Mouse (Mus musculus) embryonic facial prominence, embryonic 11.5 days (tissue): ENCODE measurements around the gene 6030445D17Rik. TPM values are rescaled to one million over a fixed set of nuclear protein-coding genes. Genes with fewer than 3 reads are reported as not detected.
A peak's percentile ranks its signal among the peaks of the same experiment; 100 is the strongest.

Source experiments
- ATAC-seq: fragments of 200-750 bp; cut with Nextera tagmentation; replicated peaks from 2 replicates; pipeline ENCODE4 v1.8.0; 2017; ENCODE audit warnings: low read depth; ENCODE audit not compliant: insufficient number of reproducible peaks, low FRiP score, low TSS enrichment
- DNase-seq: peaks from one replicate; pipeline ENCODE4 v3.0.0-alpha.2; 2015; ENCODE audit warnings: low spot score
- H3K27ac ChIP-seq: fragments of 300-500 bp; sonication (generic); replicated peaks from 2 replicates; pipeline ENCODE4 v1.5.1; 2014; ENCODE audit warnings: mild to moderate bottlenecking, low read depth, low read length, control low read depth
- H3K27me3 ChIP-seq: fragments of 300-500 bp; sonication (generic); 2 replicates; pipeline ENCODE4 v1.6.1; 2014; ENCODE audit warnings: mild to moderate bottlenecking, low read length, moderate library complexity, mixed read lengths; ENCODE audit not compliant: control insufficient read depth, insufficient read depth
- H3K36me3 ChIP-seq: fragments of 300-500 bp; sonication (generic); replicated peaks from 2 replicates; pipeline ENCODE4 v1.6.1; 2014; ENCODE audit warnings: low read depth, mild to moderate bottlenecking, low read length, moderate library complexity, mixed read lengths; ENCODE audit not compliant: control insufficient read depth, insufficient read depth
- H3K4me1 ChIP-seq: fragments of 300-500 bp; sonication (generic); 2 replicates; pipeline ENCODE4 v1.6.1; 2014; ENCODE audit warnings: low read length, mixed read lengths; ENCODE audit not compliant: control insufficient read depth, insufficient read depth
- H3K4me2 ChIP-seq: fragments of 300-500 bp; sonication (generic); 2 replicates; pipeline ENCODE4 v1.6.1; 2014; ENCODE audit warnings: low read depth, mild to moderate bottlenecking, control low read depth, low read length, moderate library complexity
- H3K4me3 ChIP-seq: fragments of 300-500 bp; sonication (generic); 2 replicates; pipeline ENCODE4 v1.5.1; 2014; ENCODE audit warnings: low read depth, low read length, control low read depth
- H3K9ac ChIP-seq: fragments of 300-500 bp; sonication (generic); replicated peaks from 2 replicates; pipeline ENCODE4 v1.6.1; 2014; ENCODE audit warnings: mild to moderate bottlenecking, control low read depth, low read length
- H3K9me3 ChIP-seq: fragments of 300-500 bp; sonication (generic); replicated peaks from 2 replicates; pipeline ENCODE4 v1.6.1; 2016; ENCODE audit warnings: mild to moderate bottlenecking, low read length, inconsistent platforms, mixed read lengths; ENCODE audit not compliant: control insufficient read depth
- WGBS: fragments of 180-500 bp; shearing (Covaris S2); extraction: QIAGEN DNeasy Blood & Tissue Kit; methylation state at CpG from one replicate; pipeline ENCODE4 v1.1.7; 2014; 5-methylcytosine and 5-hydroxymethylcytosine counted together
- polyA plus RNA-seq: library from polyadenylated mRNA; unstranded; fragments of >200 nt; fragmentation: Nextera tagmentation; extraction: Ambion mirVana; gene quantifications from 2 replicates; pipeline ENCODE4 v1.2.1, GENCODE M21; 2014

Gene 6030445D17Rik
- polyA plus RNA-seq, result 0.15 and 0.20 TPM in 2 replicates

GRCm38 (mm10) chr4:136462086-136462838 lies at the start of gene 6030445D17Rik:
Gene 6030445D17Rik, plus strand, starts transcription at chr4:136462250.
- Histone ChIP-seq H3K27me3 (peaks cover 8% of the 10 kb centered on the region), H3K9me3 (no peaks in the 10 kb centered on the region), H3K4me1 (no peaks in the 10 kb centered on the region), H3K9ac (peak within 1 kb of the TSS; percentile 75), H3K4me2 (peak within 1 kb of the TSS; percentile 99), H3K36me3 (no peaks in the 10 kb centered on the region), H3K4me3 (peak within 1 kb of the TSS; percentile 70), H3K27ac (no peak within 1 kb of the TSS)
- DNase-seq (peak; percentile 70), ATAC-seq (peak; percentile 74)
- WGBS, result under 1% methylated on average over 62 of the region's 64 CpGs

DNA sequence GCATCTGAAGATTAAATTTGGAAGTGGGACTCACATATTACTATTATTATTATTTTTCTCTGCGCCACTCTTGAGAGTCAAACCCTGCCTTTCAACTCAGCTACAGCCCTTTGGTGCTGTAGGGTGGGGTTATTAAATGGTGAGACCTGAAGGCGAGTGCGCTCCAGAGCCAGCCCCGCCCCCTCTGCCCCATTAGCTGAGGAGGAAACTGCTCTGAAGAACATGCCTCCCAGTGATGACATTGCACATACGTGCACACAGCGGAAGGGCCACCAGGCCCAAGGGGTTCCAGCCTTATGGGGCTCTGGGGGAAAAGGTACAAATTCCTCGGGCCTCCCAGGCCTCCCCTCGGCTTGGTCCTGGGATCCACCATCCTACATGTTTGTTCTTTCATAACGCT lies 46.6 kb upstream of the 6030445D17Rik start:
- H3K9me3 ChIP-seq, result no peaks in the 10 kb centered on the region
- H3K36me3 ChIP-seq, result no peaks in the 10 kb centered on the region
- H3K4me2 ChIP-seq, result no peak overlapping the region
- DNase-seq (no peak), ATAC-seq (no peak)
- H3K27ac ChIP-seq, result no peak overlapping the region
- no peak overlapping the region for H3K4me3 ChIP-seq
- WGBS, result 86% methylated on average over 9 of the region's 9 CpGs
- H3K9ac ChIP-seq, result no peak overlapping the region
- H3K27me3 ChIP-seq, result no peaks in the 10 kb centered on the region
- H3K4me1 ChIP-seq, result no peaks in the 10 kb centered on the region

DNA sequence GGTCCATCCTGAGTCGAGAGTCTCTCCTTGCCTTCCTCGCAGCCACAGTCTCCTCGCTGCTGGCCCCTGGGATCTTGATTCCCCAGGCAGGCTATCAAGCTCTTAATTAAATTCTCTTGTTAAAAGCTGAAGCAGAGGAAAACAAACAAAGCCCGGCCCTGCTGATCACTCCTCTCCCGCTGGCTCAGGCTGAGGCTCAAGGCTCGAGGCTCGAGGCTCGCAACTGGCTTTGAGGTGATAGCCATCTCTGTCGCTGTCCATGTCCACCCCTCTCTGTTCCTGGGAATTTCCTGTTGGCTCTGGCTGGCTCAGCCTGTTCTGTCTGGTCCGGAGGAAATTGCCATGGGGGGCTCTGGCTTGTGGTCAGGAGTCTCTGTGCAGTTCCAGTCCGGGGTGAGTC lies 43.1 kb upstream of the 6030445D17Rik start:
- no peaks in the 10 kb centered on the region for H3K4me1 ChIP-seq
- ATAC-seq, result no peak
- DNase-seq, result no peak
- WGBS, result 7% methylated on average over 11 of the region's 11 CpGs
- H3K9ac ChIP-seq, result no peak overlapping the region
- no peak overlapping the region for H3K27ac ChIP-seq
- H3K27me3 ChIP-seq, result peaks cover 7% of the 10 kb centered on the region; the same call in 1 of the 2 replicates
- H3K9me3 ChIP-seq, result no peaks in the 10 kb centered on the region
- no peak overlapping the region for H3K4me2 ChIP-seq
- H3K36me3 ChIP-seq, result no peaks in the 10 kb centered on the region
- no peak overlapping the region for H3K4me3 ChIP-seq

DNA sequence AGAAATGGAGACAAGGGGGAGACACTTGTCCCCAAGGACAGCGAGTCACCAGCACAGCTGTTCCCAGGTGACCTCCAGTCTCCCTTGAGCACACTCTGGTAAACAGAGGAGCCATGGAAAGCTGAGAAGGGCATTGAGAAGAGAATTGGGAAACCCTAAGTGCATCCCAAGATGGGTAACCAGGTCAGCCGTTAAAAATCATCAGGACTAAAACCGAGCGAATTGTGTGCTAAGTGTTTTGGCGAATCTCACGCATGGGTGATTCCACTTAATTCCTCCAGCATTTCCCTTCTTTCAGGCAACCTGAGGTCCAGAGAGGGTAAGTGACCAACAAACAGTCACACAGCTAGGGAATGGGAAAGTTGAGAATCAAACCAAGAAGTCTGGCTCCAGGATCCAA lies 42.7 kb upstream of the 6030445D17Rik start:
- no peak for DNase-seq
- Histone ChIP-seq H3K27me3 (peaks cover 8% of the 10 kb centered on the region; the same call in 1 of the 2 replicates), H3K9ac (no peak overlapping the region), H3K9me3 (no peaks in the 10 kb centered on the region), H3K4me1 (no peaks in the 10 kb centered on the region; the same call in 1 of the 2 replicates), H3K27ac (no peak overlapping the region), H3K4me2 (no peak overlapping the region), H3K4me3 (no peak overlapping the region), H3K36me3 (no peaks in the 10 kb centered on the region)
- no peak for ATAC-seq
- 63% methylated on average over 6 of the region's 6 CpGs for WGBS

DNA sequence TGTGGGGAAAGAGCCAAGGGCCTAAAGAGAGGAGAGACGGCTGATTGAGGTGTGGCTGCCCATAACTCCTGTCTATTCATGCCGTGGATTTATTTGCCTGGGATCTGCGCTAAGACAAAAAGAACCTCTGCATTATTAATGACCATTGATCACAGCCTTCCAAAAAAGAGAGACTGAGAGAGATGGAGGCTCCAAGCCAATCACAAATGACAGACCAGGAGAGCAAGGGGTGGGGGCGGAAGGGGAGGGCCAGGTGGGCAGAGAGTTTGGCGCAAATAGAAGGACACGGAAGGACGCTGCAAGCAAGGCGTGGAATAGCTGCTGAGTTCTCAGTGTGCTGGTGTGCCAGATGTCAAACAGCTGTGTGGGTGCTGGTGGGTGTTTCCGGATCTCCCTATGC lies 38.8 kb upstream of the 6030445D17Rik start, which contains the start of gene Htr1d:
Htr1d (plus strand) TSS at position 301 of the 400 bp plus-strand sequence.
- Histone ChIP-seq H3K4me1 (no peaks in the 10 kb centered on the region; the same call in 1 of the 2 replicates), H3K9me3 (no peaks in the 10 kb centered on the region), H3K4me3 (peak within 1 kb of the TSS; percentile 43), H3K36me3 (no peaks in the 10 kb centered on the region), H3K4me2 (peak within 1 kb of the TSS; percentile 94), H3K9ac (peak within 1 kb of the TSS; percentile 59), H3K27ac (no peak within 1 kb of the TSS), H3K27me3 (peaks cover 15% of the 10 kb centered on the region)
- DNase-seq (no peak), ATAC-seq (no peak)
- 80% methylated on average over 9 of the region's 9 CpGs for WGBS

DNA sequence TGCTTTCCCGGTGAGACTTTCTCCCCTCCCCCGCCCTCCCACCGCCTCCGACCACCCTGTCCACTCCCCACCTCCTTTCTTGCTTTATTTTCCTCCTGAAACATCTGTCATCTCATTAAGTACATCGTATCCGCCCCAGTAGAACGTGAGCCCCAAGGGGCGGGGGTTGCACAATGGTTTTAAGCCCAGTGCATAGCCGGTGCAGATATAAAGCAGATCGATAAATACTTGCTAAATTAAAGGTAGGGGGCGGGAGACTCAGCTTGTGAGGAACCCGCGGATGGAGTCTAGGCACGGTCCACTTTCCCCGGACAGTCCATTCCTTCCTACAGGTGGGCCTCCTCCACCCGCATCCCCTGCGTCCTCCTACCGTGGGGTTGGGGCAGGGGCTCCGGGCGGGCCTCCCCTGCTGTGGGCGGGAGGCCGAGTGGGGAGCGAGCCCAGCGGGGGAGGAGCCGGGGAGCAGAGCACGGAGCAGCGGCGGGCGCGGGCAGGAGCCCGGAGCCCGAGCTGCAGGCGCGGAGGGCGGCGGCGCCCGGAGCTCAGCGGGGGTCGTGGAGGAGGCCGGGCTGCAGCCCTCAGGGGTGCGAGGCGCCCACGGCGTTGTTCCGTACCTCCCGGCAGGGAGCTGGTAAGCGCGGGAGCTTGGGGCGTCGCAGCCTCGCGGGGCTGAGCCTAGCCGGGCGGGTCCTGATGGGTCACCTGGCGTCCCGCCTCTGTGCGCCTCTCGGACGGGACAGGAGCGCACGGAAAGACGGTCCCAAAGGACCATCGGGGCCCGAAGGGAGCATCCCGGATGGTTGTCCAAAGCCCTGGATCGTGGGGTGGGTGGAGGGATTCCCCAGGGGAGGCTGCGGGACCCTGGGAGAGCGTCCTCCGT lies 37.7 kb upstream of the 6030445D17Rik start:
- Histone ChIP-seq H3K36me3 (no peaks in the 10 kb centered on the region), H3K4me1 (no peaks in the 10 kb centered on the region; the same call in 1 of the 2 replicates), H3K4me3 (peak overlapping the region; percentile 43), H3K27me3 (peaks cover 15% of the 10 kb centered on the region), H3K27ac (no peak overlapping the region), H3K9me3 (no peaks in the 10 kb centered on the region), H3K9ac (peak overlapping the region; percentile 59), H3K4me2 (peak overlapping the region; percentile 94)
- 2% methylated on average over 69 of the region's 70 CpGs for WGBS
- peak; percentile 18 for DNase-seq
- peak; percentile 26 for ATAC-seq

GRCm38 (mm10) chr4:136425000-136425288 lies 37.1 kb upstream of the 6030445D17Rik start:
- peak overlapping the region; percentile 94 for H3K4me2 ChIP-seq
- no peak overlapping the region for H3K27ac ChIP-seq
- DNase-seq (peak; percentile 36), ATAC-seq (no peak)
- H3K9ac ChIP-seq, result peak overlapping the region; percentile 59; the same call in 1 of the 2 replicates
- WGBS, result 4% methylated on average over 15 of the region's 15 CpGs
- H3K36me3 ChIP-seq, result no peaks in the 10 kb centered on the region
- peaks cover 15% of the 10 kb centered on the region for H3K27me3 ChIP-seq
- peak overlapping the region; percentile 43 for H3K4me3 ChIP-seq
- H3K4me1 ChIP-seq, result no peaks in the 10 kb centered on the region; the same call in 1 of the 2 replicates
- no peaks in the 10 kb centered on the region for H3K9me3 ChIP-seq
